Mouse (Mus musculus): Measurements from ENCODE around the gene Wdr24. TPM values are rescaled to one million over a fixed set of nuclear protein-coding genes. Genes with fewer than 3 reads are reported as not detected.
"Not testable (repeated sequence)": the region's sequence is repeated elsewhere in the genome, so short reads cannot be mapped to it uniquely, and the experiment has no call there.

The Wdr24 gene
- polyA plus RNA-seq, 1 experiment from 2014 or later, result 35.3 TPM

- Histone ChIP-seq H3K4me1 (ENCODE audit: insufficient read depth, low read length) (peaks cover 29% of the 10 kb centered on the region), H3K36me3 (ENCODE audit: insufficient read depth, low read length) (peaks cover 14% of the 10 kb centered on the region), H3K9me3 (ENCODE audit: low read length) (no peaks in the 10 kb centered on the region), H3K27ac (ENCODE audit: low read length) (no peak overlapping the region), H3K4me2 (replicated peaks; ENCODE audit: low read depth, low read length) (no peak overlapping the region), H3K9ac (replicated peaks; ENCODE audit: low read length) (no peak overlapping the region), H3K27me3 (ENCODE audit: insufficient read depth, low read length) (no peaks in the 10 kb centered on the region), H3K4me3 (ENCODE audit: low read length) (no peak overlapping the region)
- 85% methylated on average over 11 of the region's 11 CpGs for WGBS
- no peak for ATAC-seq (ENCODE audit: low FRiP score, low TSS enrichment)
These were observed 41.9 kb downstream of the Wdr24 start for GRCm38 (mm10) chr17:25865288-25865687.

- Histone ChIP-seq H3K9ac (replicated peaks; ENCODE audit: low read length) (0 out of 2 replicates have a peak overlapping the region, but pooled peaks have one; percentile 26), H3K27ac (ENCODE audit: low read length) (no peak overlapping the region), H3K9me3 (ENCODE audit: low read length) (no peaks in the 10 kb centered on the region), H3K4me2 (replicated peaks; ENCODE audit: low read depth, low read length) (no peak overlapping the region), H3K4me1 (ENCODE audit: insufficient read depth, low read length) (peaks cover 23% of the 10 kb centered on the region), H3K27me3 (ENCODE audit: insufficient read depth, low read length) (no peaks in the 10 kb centered on the region), H3K36me3 (ENCODE audit: insufficient read depth, low read length) (peaks cover 14% of the 10 kb centered on the region), H3K4me3 (ENCODE audit: low read length) (no peak overlapping the region)
- no peak for ATAC-seq (ENCODE audit: low FRiP score, low TSS enrichment)
- WGBS, result 95% methylated on average over 3 of the region's 3 CpGs
These were observed 42.7 kb downstream of the Wdr24 start for GRCm38 (mm10) chr17:25866172-25866571.

GRCm38 (mm10) chr17:25867509-25867835 lies 44.0 kb downstream of the Wdr24 start:
- ATAC-seq (ENCODE audit: low FRiP score, low TSS enrichment), result 0 out of 2 replicates have a peak, but pooled peaks have one; percentile 2
- peaks cover 15% of the 10 kb centered on the region for H3K4me1 ChIP-seq (ENCODE audit: insufficient read depth, low read length)
- H3K27ac ChIP-seq (ENCODE audit: low read length), result peak overlapping the region; percentile 88

GRCm38 (mm10) chr17:25867836-25868600 lies 44.6 kb downstream of the Wdr24 start:
- peak; percentile 58 for ATAC-seq (ENCODE audit: low FRiP score, low TSS enrichment)
- H3K9me3 ChIP-seq (ENCODE audit: low read length), result no peaks in the 10 kb centered on the region
- H3K27ac ChIP-seq (ENCODE audit: low read length), result peak overlapping the region; percentile 88
- H3K36me3 ChIP-seq (ENCODE audit: insufficient read depth, low read length), result peaks cover 14% of the 10 kb centered on the region
- peak overlapping the region; percentile 94 for H3K4me2 ChIP-seq (replicated peaks; ENCODE audit: low read depth, low read length)
- peak overlapping the region; percentile 85 for H3K9ac ChIP-seq (replicated peaks; ENCODE audit: low read length)
- H3K27me3 ChIP-seq (ENCODE audit: insufficient read depth, low read length), result no peaks in the 10 kb centered on the region
- H3K4me3 ChIP-seq (ENCODE audit: low read length), result peak overlapping the region; percentile 96
- under 1% methylated on average over 41 of the region's 42 CpGs for WGBS
- H3K4me1 ChIP-seq (ENCODE audit: insufficient read depth, low read length), result peaks cover 15% of the 10 kb centered on the region

More at GRCm38 (mm10) chr17:25867509-25867835, 44.0 kb downstream of the Wdr24 start:
- peak overlapping the region; percentile 94 for H3K4me2 ChIP-seq (replicated peaks; ENCODE audit: low read depth, low read length)
- no peaks in the 10 kb centered on the region for H3K27me3 ChIP-seq (ENCODE audit: insufficient read depth, low read length)
- H3K9ac ChIP-seq (replicated peaks; ENCODE audit: low read length), result peak overlapping the region; percentile 85
- H3K4me3 ChIP-seq (ENCODE audit: low read length), result peak overlapping the region; percentile 96
- no peaks in the 10 kb centered on the region for H3K9me3 ChIP-seq (ENCODE audit: low read length)
- 7% methylated on average over 7 of the region's 7 CpGs for WGBS
- peaks cover 14% of the 10 kb centered on the region for H3K36me3 ChIP-seq (ENCODE audit: insufficient read depth, low read length)

GRCm38 (mm10) chr17:25868601-25869191 lies 45.3 kb downstream of the Wdr24 start, which contains the start of gene Mcrip2:
Gene Mcrip2 (minus strand): TSS chr17:25868764.
- Histone ChIP-seq H3K4me1 (ENCODE audit: insufficient read depth, low read length) (peaks cover 15% of the 10 kb centered on the region), H3K4me3 (ENCODE audit: low read length) (peak within 1 kb of the TSS; percentile 96), H3K9me3 (ENCODE audit: low read length) (no peaks in the 10 kb centered on the region), H3K27ac (ENCODE audit: low read length) (peak within 1 kb of the TSS; percentile 88), H3K9ac (replicated peaks; ENCODE audit: low read length) (peak within 1 kb of the TSS; percentile 85), H3K27me3 (ENCODE audit: insufficient read depth, low read length) (no peaks in the 10 kb centered on the region), H3K36me3 (ENCODE audit: insufficient read depth, low read length) (peaks cover 10% of the 10 kb centered on the region), H3K4me2 (replicated peaks; ENCODE audit: low read depth, low read length) (peak within 1 kb of the TSS; percentile 94)
- under 1% methylated on average over 24 of the region's 24 CpGs for WGBS
- peak; percentile 91 for ATAC-seq (ENCODE audit: low FRiP score, low TSS enrichment)

- 0 out of 2 replicates have a peak, but pooled peaks cover 6% of the 10 kb centered on the region for H3K36me3 ChIP-seq (ENCODE audit: insufficient read depth, low read length)
- no peaks in the 10 kb centered on the region for H3K9me3 ChIP-seq (ENCODE audit: low read length)
- no peak overlapping the region for H3K4me3 ChIP-seq (ENCODE audit: low read length)
- H3K27ac ChIP-seq (ENCODE audit: low read length), result no peak overlapping the region
- peaks cover 23% of the 10 kb centered on the region for H3K4me1 ChIP-seq (ENCODE audit: insufficient read depth, low read length)
- no peaks in the 10 kb centered on the region for H3K27me3 ChIP-seq (ENCODE audit: insufficient read depth, low read length)
- no peak overlapping the region for H3K4me2 ChIP-seq (replicated peaks; ENCODE audit: low read depth, low read length)
- 94% methylated on average over 8 of the region's 8 CpGs for WGBS
- ATAC-seq (ENCODE audit: low FRiP score, low TSS enrichment), result no peak
- H3K9ac ChIP-seq (replicated peaks; ENCODE audit: low read length), result no peak overlapping the region
These were observed 46.1 kb downstream of the Wdr24 start for GRCm38 (mm10) chr17:25869498-25869897.

- Histone ChIP-seq H3K27me3 (ENCODE audit: insufficient read depth, low read length) (no peaks in the 10 kb centered on the region), H3K9ac (replicated peaks; ENCODE audit: low read length) (no peak overlapping the region), H3K4me2 (replicated peaks; ENCODE audit: low read depth, low read length) (no peak overlapping the region), H3K9me3 (ENCODE audit: low read length) (no peaks in the 10 kb centered on the region), H3K27ac (ENCODE audit: low read length) (no peak overlapping the region), H3K4me1 (ENCODE audit: insufficient read depth, low read length) (peaks cover 25% of the 10 kb centered on the region), H3K4me3 (ENCODE audit: low read length) (no peak overlapping the region), H3K36me3 (ENCODE audit: insufficient read depth, low read length) (0 out of 2 replicates have a peak, but pooled peaks cover 6% of the 10 kb centered on the region)
- WGBS, result 90% methylated on average over 2 of the region's 2 CpGs
- ATAC-seq (ENCODE audit: low FRiP score, low TSS enrichment), result no peak
These were observed 46.5 kb downstream of the Wdr24 start for GRCm38 (mm10) chr17:25869954-25870353.

GRCm38 (mm10) chr17:25871566-25871965 lies 48.1 kb downstream of the Wdr24 start:
- H3K27me3 ChIP-seq (ENCODE audit: insufficient read depth, low read length); ATAC-seq (ENCODE audit: low FRiP score, low TSS enrichment); H3K4me2 ChIP-seq (replicated peaks; ENCODE audit: low read depth, low read length); H3K36me3 ChIP-seq (ENCODE audit: insufficient read depth, low read length); H3K27ac ChIP-seq (ENCODE audit: low read length); H3K4me3 ChIP-seq (ENCODE audit: low read length); H3K9ac ChIP-seq (replicated peaks; ENCODE audit: low read length); H3K9me3 ChIP-seq (ENCODE audit: low read length): not testable (repeated sequence)
- H3K4me1 ChIP-seq (ENCODE audit: insufficient read depth, low read length), result peaks cover 33% of the 10 kb centered on the region

GRCm38 (mm10) chr17:25872676-25873075 lies 49.2 kb downstream of the Wdr24 start:
- H3K27ac ChIP-seq (ENCODE audit: low read length), result no peak overlapping the region
- no peak overlapping the region for H3K4me2 ChIP-seq (replicated peaks; ENCODE audit: low read depth, low read length)
- H3K4me3 ChIP-seq (ENCODE audit: low read length), result no peak overlapping the region
- H3K9ac ChIP-seq (replicated peaks; ENCODE audit: low read length), result no peak overlapping the region
- no peaks in the 10 kb centered on the region for H3K27me3 ChIP-seq (ENCODE audit: insufficient read depth, low read length)
- H3K4me1 ChIP-seq (ENCODE audit: insufficient read depth, low read length), result peaks cover 34% of the 10 kb centered on the region
- H3K9me3 ChIP-seq (ENCODE audit: low read length), result no peaks in the 10 kb centered on the region
- no peak for ATAC-seq (ENCODE audit: low FRiP score, low TSS enrichment)
- whole genome bisulfite sequencing, result 78% methylated on average over 3 of the region's 3 CpGs
- no peaks in the 10 kb centered on the region for H3K36me3 ChIP-seq (ENCODE audit: insufficient read depth, low read length)
